Mouse (Mus musculus) kidney, adult 11 months (tissue): Measurements from ENCODE around the gene Dhrs7.
"Not testable (repeated sequence)": the region's sequence is repeated elsewhere in the genome, so short reads cannot be mapped to it uniquely, and the experiment has no call there.

ENCODE experiments used
- DNase-seq: peaks from one replicate; pipeline ENCODE4 v3.0.0; 2022

Gene Dhrs7

GRCm38 (mm10) chr12:72664735-72665337 lies at the start of gene Dhrs7:
Gene Dhrs7, minus strand, starts transcription at chr12:72664909.
- peak; percentile 76 for DNase-seq

DNA sequence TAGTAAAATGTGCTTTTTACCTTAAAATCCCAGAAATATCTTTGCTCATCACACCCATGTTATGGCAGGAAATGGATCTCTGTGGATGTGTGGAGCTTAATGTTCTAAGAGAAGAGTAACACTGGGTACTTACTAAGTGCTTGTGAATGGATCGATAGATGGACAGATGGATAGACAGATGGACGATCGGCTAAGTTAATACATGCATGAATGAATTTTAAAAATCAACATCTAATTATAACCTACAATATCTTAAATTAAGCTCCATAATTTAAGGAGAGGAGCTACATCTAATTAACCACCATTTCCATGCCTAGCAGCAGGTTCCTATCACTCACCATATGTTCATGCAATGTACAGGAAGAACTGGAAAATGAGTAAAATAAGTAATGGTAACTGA lies 45.3 kb upstream of the Dhrs7 start:
- DNase-seq = no peak

DNA sequence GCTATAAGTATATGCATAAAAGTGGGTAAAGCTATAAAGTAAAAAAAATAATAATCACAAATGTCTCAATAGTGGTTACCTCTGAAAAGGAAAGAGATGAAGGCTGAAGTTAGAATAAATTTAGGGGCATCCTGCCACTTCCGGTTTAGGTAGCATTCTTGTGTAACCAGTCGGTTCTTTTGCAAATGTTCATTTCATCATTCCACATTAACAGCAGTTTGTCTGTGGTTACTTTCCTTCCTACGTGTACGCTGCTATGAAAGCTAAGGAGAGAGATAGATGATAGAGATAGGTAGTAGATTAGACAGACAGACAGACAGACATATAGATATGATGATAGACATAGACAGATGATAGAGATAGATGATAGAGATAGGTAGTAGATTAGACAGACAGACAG lies 39.4 kb upstream of the Dhrs7 start:
- no peak for DNase-seq

- DNase-seq = no peak
Observed at GRCm38 (mm10) chr12:72700013-72700412, 35.3 kb upstream of the Dhrs7 start.

DNA sequence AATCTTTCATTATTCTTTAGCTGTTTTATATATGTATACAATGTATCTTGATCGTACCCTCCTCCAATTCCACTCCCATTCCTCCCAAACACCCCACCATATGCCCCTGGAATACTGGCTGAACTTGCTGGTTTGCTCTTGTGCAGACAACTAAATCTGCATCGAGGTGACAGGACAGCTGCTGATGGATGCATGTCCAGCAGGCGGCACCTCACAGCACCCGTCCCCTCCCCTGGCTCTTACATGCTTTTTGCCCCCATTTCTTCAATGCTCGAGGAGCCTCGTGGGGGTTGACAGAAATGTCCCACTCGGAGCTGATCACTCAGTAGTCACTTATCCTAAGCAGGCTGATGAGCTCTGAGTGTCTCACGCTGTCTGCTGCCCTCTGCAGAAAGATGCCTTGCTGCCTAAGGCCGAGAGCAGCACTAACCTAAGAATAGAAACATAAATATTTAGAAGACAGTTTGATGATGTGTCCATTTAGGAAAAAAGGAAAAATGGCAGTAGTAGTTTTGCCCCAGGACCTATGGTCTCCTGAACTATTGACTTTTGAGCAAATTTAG lies 30.3 kb upstream of the Dhrs7 start:
- DNase-seq = no peak

GRCm38 (mm10) chr12:72694438-72694837 lies 29.7 kb upstream of the Dhrs7 start:
- DNase-seq = peak; percentile 23

- no peak for DNase-seq
Observed at GRCm38 (mm10) chr12:72693895-72694294, 29.2 kb upstream of the Dhrs7 start.

- not testable (repeated sequence) for DNase-seq
Observed at GRCm38 (mm10) chr12:72688281-72688680, 23.6 kb upstream of the Dhrs7 start.

GRCm38 (mm10) chr12:72687741-72688140 lies 23.0 kb upstream of the Dhrs7 start:
- DNase-seq = not testable (repeated sequence)

- DNase-seq = not testable (repeated sequence)
Observed at GRCm38 (mm10) chr12:72686566-72686965, 21.9 kb upstream of the Dhrs7 start.

DNA sequence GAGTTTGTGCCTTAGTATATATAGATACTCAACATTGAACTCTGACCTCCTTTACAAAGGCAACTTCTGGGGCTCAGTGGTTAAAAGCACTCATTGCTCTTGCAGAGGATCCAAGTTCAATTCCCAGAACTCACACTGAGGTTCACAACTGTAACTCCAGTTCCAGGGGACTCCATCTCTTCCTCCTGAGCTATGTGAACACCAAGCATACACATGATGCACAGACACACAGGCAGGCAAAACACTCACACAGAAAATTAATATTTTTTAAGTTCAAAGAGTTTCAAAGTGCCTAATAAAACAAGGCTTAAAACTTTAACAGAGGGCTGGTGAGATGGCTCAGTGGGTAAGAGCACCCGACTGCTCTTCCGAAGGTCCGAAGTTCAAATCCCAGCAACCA lies 18.9 kb upstream of the Dhrs7 start:
- no peak for DNase-seq

- DNase-seq = no peak
Observed at GRCm38 (mm10) chr12:72682511-72683282, 18.0 kb upstream of the Dhrs7 start.

DNA sequence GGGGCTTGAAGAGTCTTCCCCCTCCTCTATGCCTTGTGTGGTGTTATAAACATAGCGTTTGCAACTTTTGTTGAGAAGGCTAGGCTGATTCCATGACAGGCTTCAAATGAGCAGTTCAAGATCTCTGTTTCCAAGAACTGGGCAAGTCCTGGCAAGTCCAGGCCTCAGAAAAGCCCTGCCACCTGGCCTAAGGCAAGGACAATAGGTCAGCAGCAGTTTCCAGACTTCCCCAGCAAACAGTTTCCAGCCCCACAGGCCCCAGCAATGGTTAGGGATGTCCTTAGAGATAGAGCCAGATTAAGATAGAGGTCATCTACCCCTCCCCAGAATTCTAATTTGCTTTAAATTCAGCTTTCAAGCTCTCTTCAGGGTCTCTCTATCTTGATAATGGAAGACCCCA lies 17.2 kb upstream of the Dhrs7 start:
- DNase-seq = no peak

GRCm38 (mm10) chr12:72679635-72680034 lies 14.9 kb upstream of the Dhrs7 start:
- no peak for DNase-seq

DNA sequence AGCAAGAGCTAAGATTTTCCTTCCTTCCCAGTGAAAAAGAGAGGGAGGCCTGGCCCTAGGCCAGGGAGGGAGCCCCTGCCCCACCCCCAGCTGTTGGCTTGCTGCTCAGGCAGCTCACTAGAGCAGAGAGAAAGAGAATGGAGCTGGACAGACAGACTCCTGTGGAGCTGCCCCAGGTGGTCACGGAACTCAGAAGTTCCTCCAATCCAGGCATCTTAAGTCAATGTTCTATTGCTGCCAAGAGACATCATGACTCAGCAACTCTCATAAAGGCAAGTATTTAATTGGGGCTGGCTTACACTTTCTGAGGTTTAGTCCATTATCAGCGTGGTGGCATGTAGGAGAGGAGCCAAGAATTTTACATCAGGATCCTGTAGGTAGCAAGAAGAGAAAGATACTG lies 10.1 kb upstream of the Dhrs7 start:
- DNase-seq = no peak

- no peak for DNase-seq
Observed at GRCm38 (mm10) chr12:72674079-72674797, 9.5 kb upstream of the Dhrs7 start.

DNA sequence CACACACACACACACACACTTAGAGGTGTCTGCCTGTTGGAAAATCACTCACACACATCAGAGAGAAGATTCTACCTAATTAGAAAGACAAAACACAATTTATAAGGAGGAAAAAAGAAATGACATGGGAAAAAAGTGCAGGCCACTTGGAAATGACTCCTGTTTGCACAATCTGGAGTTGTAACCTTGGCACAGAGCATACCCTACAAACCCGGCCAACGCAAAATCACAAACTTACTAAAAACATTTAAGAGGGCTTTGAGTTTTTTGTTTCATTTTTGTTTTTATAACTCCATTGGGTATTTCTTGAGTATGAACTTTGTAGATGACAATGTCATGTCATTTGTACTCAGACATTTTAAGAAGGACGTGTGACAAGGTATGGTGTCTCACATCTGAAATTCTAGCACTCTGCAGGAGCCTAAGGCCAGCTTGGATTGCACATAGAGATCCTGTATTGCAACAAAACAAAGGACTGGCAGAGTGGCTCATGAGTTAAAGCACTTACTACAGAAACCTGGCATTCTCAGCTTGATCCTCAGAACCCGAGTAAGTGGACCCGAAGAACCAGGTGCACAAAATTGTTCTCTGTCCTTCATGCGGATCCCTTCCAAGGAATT lies 6.9 kb upstream of the Dhrs7 start:
- DNase-seq = no peak

DNA sequence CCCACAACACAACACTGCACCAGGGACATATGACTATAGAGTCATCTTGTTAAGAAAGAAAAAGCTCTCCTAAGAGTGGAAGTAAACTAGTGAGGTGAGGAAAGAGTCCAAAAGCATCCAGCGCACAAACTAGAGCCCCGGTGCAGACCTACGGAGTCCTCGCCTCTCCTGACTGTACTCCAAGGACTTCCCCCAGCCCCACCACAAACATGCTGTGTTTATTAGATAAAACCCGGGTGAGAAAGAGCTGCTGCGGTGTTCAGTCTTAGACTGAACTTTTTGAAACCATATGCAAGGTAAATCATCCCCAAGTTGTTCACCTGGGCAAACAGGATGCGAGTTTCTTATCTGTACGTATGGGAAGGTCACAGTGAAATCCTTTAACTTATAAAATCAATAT lies 6.2 kb upstream of the Dhrs7 start:
- DNase-seq = no peak

DNA sequence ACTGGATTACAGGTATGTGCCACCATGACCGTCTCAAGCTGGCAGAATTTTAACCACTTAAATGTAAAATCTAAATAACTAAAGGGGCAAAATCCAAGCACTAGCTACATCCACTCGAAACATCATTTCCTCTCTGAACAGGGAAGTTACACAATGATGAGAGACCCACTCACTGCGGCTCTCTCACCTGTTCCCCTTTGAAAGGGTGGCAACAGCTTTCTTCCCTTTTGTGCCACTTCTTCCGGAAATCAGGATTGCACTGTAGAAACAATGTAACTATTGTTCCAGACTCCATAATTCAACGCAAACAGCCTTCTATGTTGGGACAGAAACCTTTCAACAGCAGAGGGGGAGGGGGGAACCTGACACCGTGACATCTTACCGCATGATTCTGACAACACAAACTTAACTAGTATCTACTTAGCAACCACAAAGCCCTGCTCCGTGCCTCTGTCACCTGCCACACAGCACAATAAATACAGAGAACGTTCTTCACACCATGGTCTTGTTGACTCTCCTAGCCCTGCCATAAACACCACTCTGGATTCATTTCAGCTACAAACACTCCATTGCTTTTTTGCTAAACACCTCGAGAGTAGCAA lies 3.3 kb upstream of the Dhrs7 start:
- no peak for DNase-seq

- no peak for DNase-seq
Observed at GRCm38 (mm10) chr12:72666015-72666414, 1.3 kb upstream of the Dhrs7 start.

DNA sequence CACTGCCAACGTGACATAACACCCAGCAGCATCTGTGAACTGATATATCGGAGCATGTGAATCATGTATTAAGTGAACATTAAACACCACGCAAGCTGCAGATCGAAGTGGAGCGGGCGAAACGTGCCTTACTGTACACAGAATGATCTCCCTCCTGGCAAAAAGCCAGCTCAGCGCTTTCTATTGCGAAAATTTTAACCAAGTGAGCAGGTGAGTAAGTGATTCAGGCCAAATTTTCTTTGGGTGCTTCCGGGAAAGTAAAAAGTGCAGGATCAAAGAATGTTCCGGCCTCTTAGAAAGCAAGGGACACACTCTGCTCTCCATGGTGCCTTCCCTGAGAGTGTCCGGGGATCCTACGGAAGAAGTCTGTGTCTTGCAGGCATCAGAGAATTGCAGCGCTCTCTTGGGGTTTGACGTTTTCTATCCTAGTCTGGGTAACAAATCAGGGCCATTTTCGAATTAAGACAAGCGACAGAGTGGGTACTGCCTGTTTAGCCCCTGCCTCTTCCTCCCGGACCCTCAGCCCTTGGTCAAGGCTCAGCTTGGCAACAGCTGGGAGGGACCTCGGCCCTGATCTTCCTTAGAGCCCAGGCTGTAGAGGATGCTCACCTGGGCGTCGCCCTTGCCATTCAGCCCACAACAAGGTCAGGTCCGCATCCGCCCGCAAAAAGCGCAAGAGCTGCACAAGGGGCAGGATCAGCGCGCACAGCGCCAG lies 532 bp downstream of the Dhrs7 start:
- DNase-seq = peak; percentile 4

GRCm38 (mm10) chr12:72655775-72656174 lies 8.9 kb downstream of the Dhrs7 start:
- DNase-seq = no peak
